Mouse (Mus musculus) regulatory T cell (primary cell): ENCODE results near the gene Gm44502.
"Not testable (repeated sequence)": the region's sequence is repeated elsewhere in the genome, so short reads cannot be mapped to it uniquely, and the experiment has no call there.

ENCODE experiments used
- in situ Hi-C: fragments of 300-600 bp; cut with MboI, MseI; formaldehyde crosslinking; loops from one replicate; pipeline ENCODE4 v1.15.1; 2025; ENCODE audit warnings: high pct_unique_total_duplicates

Gene Gm44502

GRCm38 (mm10) chr15:89453865-89454478 is 24.5 kb upstream of the Gm44502 start, which contains the start of gene Mapk8ip2:
Gene Mapk8ip2, plus strand, starts transcription at chr15:89453913.
- in situ Hi-C loops = no loop called here

GRCm38 (mm10) chr15:89452906-89453864 is 23.7 kb upstream of the Gm44502 start:
- in situ Hi-C loops = no loop called here

GRCm38 (mm10) chr15:89442486-89443070 is 13.1 kb upstream of the Gm44502 start:
- in situ Hi-C loops = no loop called here

GRCm38 (mm10) chr15:89435878-89436277 is 6.4 kb upstream of the Gm44502 start:
- in situ Hi-C loops = no loop called here

- in situ Hi-C loops = no loop called here
Observed at GRCm38 (mm10) chr15:89434136-89434535, 4.6 kb upstream of the Gm44502 start.

- in situ Hi-C loops = no loop called here
Observed at GRCm38 (mm10) chr15:89432946-89433345, 3.5 kb upstream of the Gm44502 start.

- in situ Hi-C loops = no loop called here
Observed at GRCm38 (mm10) chr15:89431806-89432205, 2.3 kb upstream of the Gm44502 start.

GRCm38 (mm10) chr15:89431271-89431670 is 1.8 kb upstream of the Gm44502 start:
- in situ Hi-C loops = no loop called here

GRCm38 (mm10) chr15:89430771-89431170 is 1.3 kb upstream of the Gm44502 start:
- in situ Hi-C loops = not testable (repeated sequence)

- in situ Hi-C loops = no loop called here
Observed at GRCm38 (mm10) chr15:89430341-89430740, 845 bp upstream of the Gm44502 start.

GRCm38 (mm10) chr15:89428821-89429351 is 610 bp downstream of the Gm44502 start:
- in situ Hi-C loops = no loop called here

- in situ Hi-C loops = no loop called here
Observed at GRCm38 (mm10) chr15:89428136-89428790, 1.2 kb downstream of the Gm44502 start.

GRCm38 (mm10) chr15:89426716-89427115 is 2.8 kb downstream of the Gm44502 start:
- in situ Hi-C loops = no loop called here

- in situ Hi-C loops = no loop called here
Observed at GRCm38 (mm10) chr15:89425711-89426121, 3.8 kb downstream of the Gm44502 start, which contains the start of gene Cpt1b. Gene Cpt1b, minus strand, starts transcription at chr15:89425863.

- in situ Hi-C loops = no loop called here
Observed at GRCm38 (mm10) chr15:89424621-89425020, 4.9 kb downstream of the Gm44502 start.

- in situ Hi-C loops = no loop called here
Observed at GRCm38 (mm10) chr15:89421938-89422337, 7.6 kb downstream of the Gm44502 start.

GRCm38 (mm10) chr15:89415282-89415681 is 14.2 kb downstream of the Gm44502 start:
- in situ Hi-C loops = no loop called here

- in situ Hi-C loops = no loop called here
Observed at GRCm38 (mm10) chr15:89410118-89410517, 19.4 kb downstream of the Gm44502 start, which contains the start of gene Syce3. Gene Syce3, minus strand, starts transcription at chr15:89410503.

GRCm38 (mm10) chr15:89406691-89407090 is 22.8 kb downstream of the Gm44502 start:
- in situ Hi-C loops = no loop called here

- in situ Hi-C loops = no loop called here
Observed at GRCm38 (mm10) chr15:89404831-89405623, 24.5 kb downstream of the Gm44502 start.

GRCm38 (mm10) chr15:89402471-89402870 is 27.0 kb downstream of the Gm44502 start:
- in situ Hi-C loops = no loop called here
